Mouse (Mus musculus) ES-E14 (cell line): ENCODE measurements around the gene Calm2.

ENCODE experiments used
- HCFC1 ChIP-seq: IDR thresholded peaks from 2 replicates; pipeline ENCODE4 v1.6.1; 2012; ENCODE audit warnings: low read length, inconsistent platforms, borderline replicate concordance; ENCODE audit not compliant: insufficient read depth
- ZC3H11A ChIP-seq: IDR thresholded peaks from 2 replicates; pipeline ENCODE4 v1.6.1; 2012; ENCODE audit warnings: low read depth, mild to moderate bottlenecking, inconsistent platforms, low read length, borderline replicate concordance
- ZNF384 ChIP-seq: IDR thresholded peaks from 2 replicates; pipeline ENCODE4 v1.6.1; 2012; ENCODE audit warnings: low read depth, low read length, inconsistent platforms

- TF ChIP-seq ZNF384 = no peak
- TF ChIP-seq ZC3H11A = no peak
- no peak for TF ChIP-seq HCFC1
Observed at GRCm38 (mm10) chr17:87441537-87441936, 5.2 kb downstream of the Calm2 start.
